In genomic region chr10:80621940-80622660, GRCm38 (mm10) we compare ENCODE assay signal across 8 mouse cellular contexts. TPM values are rescaled to one million over a fixed set of nuclear protein-coding genes. Genes with fewer than 3 reads are reported as not detected.
DNase-seq lines count a peak whose midpoint lies in the region; ATAC-seq lines count a peak whose summit lies in the region.

No protein-coding gene starts in this region.

- H3K4me3 ChIP-seq in hindbrain, embryonic 14.5 days (replicated peaks; ENCODE audit: low read length), result peak overlapping the region; percentile 87

- ATAC-seq in hindbrain, embryonic 14.5 days (ENCODE audit: low FRiP score), result peak; percentile 96

- no peaks in the 10 kb centered on the region for H3K27me3 ChIP-seq in hindbrain, embryonic 14.5 days (ENCODE audit: control insufficient read depth, insufficient read depth, low read length)

- DNase-seq in R1 (ENCODE audit: low read depth, low spot score), result peak; percentile 100
- DNase-seq in cerebellum, postnatal 25 days, result peak; percentile 99
- peak; percentile 98 to 99 for DNase-seq in frontal cortex, postnatal 25 days (ENCODE audit: low spot score in 2 of 2)
- DNase-seq in hindbrain, embryonic 14.5 days (ENCODE audit: low spot score), result peak; percentile 100
- peak; percentile 99 for DNase-seq in layer of hippocampus, postnatal 36 days
- DNase-seq in lung, postnatal 36 days, result peak; percentile 100
- DNase-seq in retina, postnatal 1 day, result peak; percentile 100
- DNase-seq in urinary bladder, adult 18-20 months (ENCODE audit: low spot score in 2 of 2), result peak; percentile 98 to 99

- peaks cover 30% of the 10 kb centered on the region for H3K4me1 ChIP-seq in hindbrain, embryonic 14.5 days (replicated peaks; ENCODE audit: control insufficient read depth, insufficient read depth, low read length)

- no peaks in the 10 kb centered on the region for H3K9me3 ChIP-seq in hindbrain, embryonic 14.5 days (ENCODE audit: control insufficient read depth, low read length)

- peak overlapping the region; percentile 77 for H3K4me2 ChIP-seq in hindbrain, embryonic 14.5 days (replicated peaks)

- under 1% methylated on average over 64 of the region's 64 CpGs for WGBS in hindbrain, embryonic 14.5 days

- H3K36me3 ChIP-seq in hindbrain, embryonic 14.5 days (replicated peaks; ENCODE audit: control insufficient read depth, insufficient read depth), result no peaks in the 10 kb centered on the region

- peak overlapping the region; percentile 89 for H3K9ac ChIP-seq in hindbrain, embryonic 14.5 days

- peak overlapping the region; percentile 94 for H3K27ac ChIP-seq in hindbrain, embryonic 14.5 days

RNA-seq across cellular contexts. Expression of gene Csnk1g2, which starts 0.5 kb away (rescaled TPM):
- 65.4 and 76.4 TPM in 2 replicates for polyA plus RNA-seq in hindbrain, embryonic 14.5 days (2014; fragmentation: Nextera tagmentation; extraction: Ambion mirVana)
- 100 to 1,000 TPM; 216 to 241 TPM for total RNA-seq in layer of hippocampus, postnatal 36 days (2021)

RNA-seq across cellular contexts. Expression of gene Gm49322, which starts 16.3 kb away (rescaled TPM):
- polyA plus RNA-seq in hindbrain, embryonic 14.5 days (2014; fragmentation: Nextera tagmentation; extraction: Ambion mirVana), result 1.7 and 1.9 TPM in 2 replicates
- total RNA-seq in layer of hippocampus, postnatal 36 days (2021), result 1 to 10 TPM; 2.6 to 3.1 TPM

RNA-seq across cellular contexts. Expression of gene Adat3, which starts 19.4 kb away (rescaled TPM):
- 5.2 and 5.6 TPM in 2 replicates for polyA plus RNA-seq in hindbrain, embryonic 14.5 days (2014; fragmentation: Nextera tagmentation; extraction: Ambion mirVana)
- total RNA-seq in layer of hippocampus, postnatal 36 days (2021), result 1 to 10 TPM; 3.8 to 4.5 TPM

RNA-seq across cellular contexts. Expression of gene Scamp4, which starts 19.4 kb away (rescaled TPM):
- 63.1 and 64.5 TPM in 2 replicates for polyA plus RNA-seq in hindbrain, embryonic 14.5 days (2014; fragmentation: Nextera tagmentation; extraction: Ambion mirVana)
- total RNA-seq in layer of hippocampus, postnatal 36 days (2021), result 10 to 100 TPM; 41.8 to 44.9 TPM

RNA-seq across cellular contexts. Expression of gene Abhd17a, which starts 32.0 kb away (rescaled TPM):
- polyA plus RNA-seq in hindbrain, embryonic 14.5 days (2014; fragmentation: Nextera tagmentation; extraction: Ambion mirVana), result 157 and 174 TPM in 2 replicates
- 100 to 1,000 TPM; 161 to 176 TPM for total RNA-seq in layer of hippocampus, postnatal 36 days (2021)

Comparison
In these comparisons a context has a peak if more than half of its experiments do, and no peak if none do; other contexts are left out.
1. Peak in every context shown above with its lines: DNase-seq, ATAC-seq, H3K4me3 ChIP-seq and H3K27ac ChIP-seq.